Mouse (Mus musculus): ENCODE data around the gene Mob3b.

- TF ChIP-seq CTCF (IDR thresholded peaks at IDR 0.05; ENCODE audit: low read depth, low read length) (no peak), POLR2A (IDR thresholded peaks at IDR 0.05; ENCODE audit: insufficient read depth, low read length) (no peak)
These were observed 173.8 kb downstream of the Mob3b start for GRCm38 (mm10) chr4:34983511-34983910.

All from ES-Bruce4 (cell line).